Mouse (Mus musculus) ES-E14 (cell line): Measurements from ENCODE around the gene Arhgef28.

Source experiments
- CHD2 ChIP-seq: IDR thresholded peaks from 2 replicates; pipeline ENCODE4 v1.6.1; 2014; ENCODE audit warnings: mild to moderate bottlenecking, low read depth, low read length, inconsistent platforms
- HCFC1 ChIP-seq: IDR thresholded peaks from 2 replicates; pipeline ENCODE4 v1.6.1; 2012; ENCODE audit warnings: low read length, inconsistent platforms, borderline replicate concordance; ENCODE audit not compliant: insufficient read depth

DNA sequence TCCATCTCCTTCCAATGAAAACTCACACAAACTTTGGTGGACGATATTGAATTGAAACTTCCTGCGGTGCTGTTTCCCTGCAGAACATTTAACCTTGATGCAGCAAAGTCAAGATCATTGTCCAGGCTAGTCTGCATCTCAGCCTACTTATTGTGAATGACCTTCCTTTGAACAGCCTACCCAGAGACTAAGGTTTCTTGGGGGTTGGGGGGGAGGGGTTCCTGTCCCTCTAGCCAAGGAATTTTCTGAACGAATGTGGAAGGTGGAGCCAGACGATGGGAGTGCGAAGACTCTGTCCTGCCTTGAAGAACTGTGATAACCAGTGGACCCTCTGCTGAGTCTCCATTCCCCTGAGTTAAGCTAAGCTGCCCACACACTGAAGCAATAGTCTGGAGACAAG is 80.6 kb downstream of the Arhgef28 start:
- no peak for TF ChIP-seq HCFC1
- TF ChIP-seq CHD2, result no peak
